Mouse (Mus musculus) lung, postnatal 0 days (tissue): ENCODE results near the gene Cd247.

Experiments
- CTCF ChIP-seq: IDR thresholded peaks from 2 replicates; pipeline ENCODE4 v1.5.1; 2016; ENCODE audit warnings: antibody characterized with exemption, mild to moderate bottlenecking
- EP300 ChIP-seq: IDR thresholded peaks from 2 replicates; pipeline ENCODE4 v1.6.1; 2016; ENCODE audit warnings: antibody characterized with exemption, mild to moderate bottlenecking, control low read depth

DNA sequence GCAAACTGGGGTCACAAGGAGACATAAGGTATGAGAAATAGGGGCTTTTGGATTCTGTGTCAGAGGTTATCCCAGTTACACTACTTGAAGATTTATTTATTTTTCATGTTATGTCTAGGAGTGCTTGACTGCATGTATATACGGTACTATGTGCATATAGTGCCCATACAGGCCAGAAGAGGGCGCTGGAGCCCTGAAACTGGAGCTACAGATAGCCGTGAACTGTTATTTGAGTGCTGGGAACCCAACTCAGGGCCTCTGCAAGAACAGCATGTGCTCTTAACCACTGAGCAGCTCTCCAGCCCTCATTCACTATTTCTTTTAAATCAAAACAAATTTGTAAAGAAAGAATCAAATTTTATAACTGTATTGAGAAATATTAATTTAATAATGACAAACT, 132.5 kb downstream of the Cd247 start:
- TF ChIP-seq CTCF (no peak), EP300 (no peak)
